Mouse (Mus musculus): ENCODE measurements around the gene Gm20503.

Gm20503 gene

GRCm38 (mm10) chr4:59002948-59003805, at the start of gene Gm20503:
Gene Gm20503 (plus strand): TSS chr4:59003210.
- peak; percentile 93 for DNase-seq (ENCODE audit: low spot score)

DNA sequence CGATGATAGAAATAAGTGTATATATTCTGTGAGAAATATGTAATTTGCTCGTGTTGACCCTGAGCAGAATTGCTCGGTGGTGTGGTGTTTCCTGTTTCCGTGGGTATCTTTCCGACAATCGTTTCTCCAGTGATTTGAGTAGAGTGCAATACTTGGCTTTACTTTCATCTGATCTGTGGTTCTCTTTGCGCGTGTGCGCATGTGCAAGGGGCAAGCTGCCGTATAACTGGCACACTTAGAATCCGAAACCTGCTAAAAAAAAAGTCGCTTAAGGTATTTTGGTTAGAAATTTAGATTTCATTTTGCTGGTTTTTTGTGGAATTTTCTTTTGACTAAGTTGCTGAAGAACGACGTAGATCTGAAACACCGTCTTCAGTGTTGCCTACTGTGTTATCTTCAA, 41.3 kb upstream of the Gm20503 start:
- no peak for DNase-seq (ENCODE audit: low spot score)

DNA sequence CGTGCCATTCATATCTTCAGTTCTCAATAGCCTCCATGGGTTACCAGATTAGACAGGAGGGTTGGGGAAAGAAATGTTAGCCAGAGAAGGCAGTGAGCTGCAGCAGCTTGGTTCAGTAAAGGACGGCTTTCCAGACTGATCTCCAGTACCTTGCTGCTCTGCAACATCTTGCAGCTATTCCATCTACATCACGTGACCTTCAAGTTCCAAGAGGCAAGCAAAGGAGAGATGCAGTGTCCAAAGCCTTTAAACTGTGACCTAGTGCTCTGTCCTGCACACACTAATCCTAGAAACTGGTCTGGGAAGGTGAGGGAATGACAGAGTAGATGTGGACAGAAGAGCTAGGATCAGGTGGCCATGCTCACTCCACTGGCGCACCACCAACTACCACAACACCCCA, 39.7 kb upstream of the Gm20503 start:
- no peak for DNase-seq (ENCODE audit: low spot score)

GRCm38 (mm10) chr4:58965136-58965535, 37.9 kb upstream of the Gm20503 start:
- DNase-seq (ENCODE audit: low spot score), result no peak

DNA sequence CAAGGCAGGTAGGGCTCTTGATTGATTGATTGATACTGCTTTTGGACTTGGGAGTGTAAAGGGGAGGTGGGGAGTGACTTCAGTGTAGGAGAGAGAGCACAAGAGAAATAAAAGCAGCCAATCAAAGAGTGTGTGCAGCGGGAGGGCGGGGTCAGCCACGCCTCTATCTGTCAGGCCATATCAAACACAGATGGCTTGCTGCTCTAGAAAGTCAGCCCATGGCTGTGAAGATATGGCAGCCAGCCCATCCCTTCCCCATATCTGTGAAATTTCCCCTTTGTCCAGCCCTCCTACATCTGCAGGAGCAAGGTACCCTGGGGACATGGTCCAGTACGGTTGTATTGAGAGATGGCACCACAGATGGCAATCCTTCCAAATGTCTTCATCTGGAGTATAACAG, 32.3 kb upstream of the Gm20503 start:
- DNase-seq (ENCODE audit: low spot score), result no peak

GRCm38 (mm10) chr4:58975711-58976110, 27.3 kb upstream of the Gm20503 start:
- no peak for DNase-seq (ENCODE audit: low spot score)

- no peak for DNase-seq (ENCODE audit: low spot score)
Measured at GRCm38 (mm10) chr4:58981421-58981820, 21.6 kb upstream of the Gm20503 start.

GRCm38 (mm10) chr4:58982806-58983205, 20.2 kb upstream of the Gm20503 start:
- no peak for DNase-seq (ENCODE audit: low spot score)

GRCm38 (mm10) chr4:58985157-58985648, 17.8 kb upstream of the Gm20503 start:
- peak; percentile 84 for DNase-seq (ENCODE audit: low spot score)

GRCm38 (mm10) chr4:58986540-58987190, 16.3 kb upstream of the Gm20503 start, which contains the start of gene Ptgr1:
Gene Ptgr1 (minus strand): TSS chr4:58987119.
- peak; percentile 84 for DNase-seq (ENCODE audit: low spot score)

DNA sequence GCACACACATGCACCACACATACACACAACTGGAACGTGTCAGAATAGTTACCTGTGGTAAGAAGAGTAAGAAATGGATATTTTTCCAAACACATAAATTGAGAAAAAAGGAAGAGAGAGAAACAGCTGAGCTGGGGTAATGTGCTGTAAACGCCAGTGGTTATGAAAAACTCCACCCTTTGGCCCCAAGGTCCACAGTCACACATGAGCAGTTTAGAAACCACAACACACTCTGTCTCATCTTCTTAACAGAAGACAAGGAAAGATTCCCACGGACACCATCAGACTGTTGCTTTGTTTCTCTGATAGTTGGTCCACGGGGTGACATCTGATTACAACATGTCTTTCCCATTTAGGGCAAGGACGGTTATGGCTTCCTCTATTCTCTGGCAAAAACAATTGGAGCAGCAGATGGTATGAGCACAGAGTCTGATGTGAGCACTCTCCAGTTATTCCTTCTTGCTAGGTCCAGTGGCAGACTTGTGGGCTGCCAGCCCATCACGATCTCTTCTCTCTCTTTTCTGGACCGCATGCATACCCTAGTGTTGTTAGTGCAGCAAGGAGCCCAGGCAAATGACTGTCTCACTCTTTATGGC, 13.6 kb upstream of the Gm20503 start:
- no peak for DNase-seq (ENCODE audit: low spot score)

GRCm38 (mm10) chr4:58990609-58991434, 12.2 kb upstream of the Gm20503 start:
- peak; percentile 30 for DNase-seq (ENCODE audit: low spot score)

DNA sequence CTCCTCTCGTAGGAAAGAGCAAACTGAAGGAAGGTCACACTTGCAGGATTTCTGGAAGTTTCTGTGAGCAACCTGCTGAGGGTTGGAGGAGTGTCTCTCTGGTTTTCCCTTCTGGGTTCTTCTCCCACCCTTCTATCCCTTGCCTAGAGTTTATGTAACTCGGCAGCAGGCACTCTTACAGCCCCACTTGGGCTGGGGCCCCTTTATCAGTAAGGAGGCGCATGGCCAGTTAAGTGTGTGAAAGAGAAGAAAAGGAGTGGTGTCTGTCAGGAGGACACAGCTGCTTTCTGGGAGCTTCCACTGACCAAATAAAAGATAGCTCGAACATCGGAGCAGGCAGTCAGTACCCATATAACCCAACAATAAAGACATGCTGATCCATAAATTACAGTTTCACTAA, 10.8 kb upstream of the Gm20503 start:
- no peak for DNase-seq (ENCODE audit: low spot score)

GRCm38 (mm10) chr4:58994762-58995161, 8.2 kb upstream of the Gm20503 start, which contains the start of gene Dnajc25:
Gene Dnajc25 (plus strand): TSS chr4:58995062.
- DNase-seq (ENCODE audit: low spot score), result no peak

GRCm38 (mm10) chr4:58995251-58995693, 7.7 kb upstream of the Gm20503 start:
- DNase-seq (ENCODE audit: low spot score), result no peak

- no peak for DNase-seq (ENCODE audit: low spot score)
Measured at GRCm38 (mm10) chr4:58997081-58997480, 5.9 kb upstream of the Gm20503 start.

DNA sequence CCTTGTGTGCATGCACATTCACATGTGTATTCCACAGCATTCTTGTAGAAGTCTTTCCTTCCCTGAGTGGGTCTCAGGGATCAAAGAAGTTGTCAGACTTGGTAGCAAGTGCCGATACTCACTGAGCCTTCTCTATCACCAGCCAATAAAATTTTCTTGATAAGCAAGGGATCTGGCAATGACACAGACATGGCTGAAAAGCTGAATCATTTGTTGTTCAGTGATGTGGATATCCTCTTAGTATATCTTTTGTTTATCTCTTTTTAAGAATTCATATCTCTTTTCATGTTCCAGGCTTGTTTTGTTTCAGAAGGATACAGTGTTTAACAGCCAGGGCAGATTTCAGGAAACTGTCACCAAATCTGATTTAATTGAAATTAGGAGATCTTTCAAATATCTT, 4.3 kb upstream of the Gm20503 start:
- no peak for DNase-seq (ENCODE audit: low spot score)

GRCm38 (mm10) chr4:58999686-59000085, 3.3 kb upstream of the Gm20503 start:
- DNase-seq (ENCODE audit: low spot score), result peak; percentile 79

GRCm38 (mm10) chr4:59000614-59001013, 2.4 kb upstream of the Gm20503 start:
- DNase-seq (ENCODE audit: low spot score), result peak; percentile 49

GRCm38 (mm10) chr4:59003806-59004200, 793 bp downstream of the Gm20503 start:
- DNase-seq (ENCODE audit: low spot score), result no peak

DNA sequence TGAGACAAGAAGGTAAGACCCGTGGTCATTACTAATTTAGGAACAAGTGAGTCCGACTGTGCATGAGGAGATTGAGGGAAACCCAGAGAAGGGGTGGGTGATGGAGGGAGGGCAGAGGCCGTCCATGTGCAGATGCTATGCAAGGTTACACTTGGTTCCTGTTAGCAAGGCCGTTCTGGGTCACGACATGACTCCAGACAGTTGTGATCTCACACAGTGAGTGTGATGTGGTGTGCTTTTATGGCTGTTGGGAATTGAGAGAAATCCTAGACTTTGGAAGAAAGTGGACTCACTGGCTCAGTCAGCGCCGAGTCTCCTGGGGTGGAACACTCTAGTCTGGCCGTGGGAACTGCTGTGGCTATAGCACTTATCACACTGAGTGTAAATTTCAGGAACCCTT, 3.2 kb downstream of the Gm20503 start:
- DNase-seq (ENCODE audit: low spot score), result no peak

DNA sequence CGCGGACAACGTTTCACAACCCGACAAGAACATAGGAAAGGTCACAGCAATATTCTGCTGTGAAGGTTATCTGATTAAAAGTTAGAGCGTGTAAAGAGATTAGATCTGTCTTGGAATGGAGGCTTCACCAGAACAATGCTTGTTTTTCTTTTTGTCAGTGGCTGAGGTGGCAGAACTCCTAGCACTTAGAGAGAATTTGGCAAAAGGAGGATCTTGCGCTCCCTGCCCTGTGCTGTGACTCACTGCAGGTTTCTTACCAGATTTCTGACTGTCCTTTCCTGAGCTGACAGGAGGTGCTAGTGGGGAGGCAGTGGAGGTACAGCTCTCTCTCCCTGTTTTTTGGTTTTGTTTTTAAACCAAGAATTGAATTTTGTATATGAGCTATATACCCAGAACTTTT, 4.0 kb downstream of the Gm20503 start:
- DNase-seq (ENCODE audit: low spot score), result no peak
